Mouse (Mus musculus): ENCODE results near the gene Dedd.
"Not testable (repeated sequence)": the region's sequence is repeated elsewhere in the genome, so short reads cannot be mapped to it uniquely, and the experiment has no call there.

The Dedd gene

GRCm38 (mm10) chr1:171328839-171329432 is at the start of gene Dedd:
Gene Dedd, plus strand, starts transcription at chr1:171329145.
- peak; percentile 93 for DNase-seq

DNA sequence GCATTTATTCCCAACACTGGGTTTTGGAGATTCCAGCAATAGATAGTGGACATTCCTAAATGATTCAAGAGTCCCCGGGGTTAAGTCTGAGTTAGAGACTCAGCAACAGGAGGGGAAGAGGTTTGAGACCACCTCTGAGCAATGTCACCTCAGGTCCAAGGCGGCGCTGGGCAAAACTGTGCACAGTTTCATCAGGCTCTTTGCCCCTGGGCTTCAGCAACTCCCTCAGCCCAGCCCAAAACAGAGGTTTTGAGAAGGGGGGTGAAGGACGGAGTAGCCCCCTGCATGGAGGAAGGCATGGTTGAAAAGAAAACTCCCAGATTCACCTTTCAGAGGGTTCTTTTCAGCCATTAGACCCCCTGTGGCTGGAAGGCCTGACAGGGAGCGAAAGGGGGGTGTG is 49.2 kb upstream of the Dedd start:
- no peak for DNase-seq

- DNase-seq = peak; percentile 48
Observed at GRCm38 (mm10) chr1:171280250-171280915, 48.6 kb upstream of the Dedd start.

GRCm38 (mm10) chr1:171280916-171281527 is 47.9 kb upstream of the Dedd start, which contains the start of gene Ppox:
Gene Ppox, minus strand, starts transcription at chr1:171281186.
- peak; percentile 92 for DNase-seq

GRCm38 (mm10) chr1:171281528-171281923 is 47.4 kb upstream of the Dedd start:
- DNase-seq = peak; percentile 92

GRCm38 (mm10) chr1:171282086-171282805 is 46.7 kb upstream of the Dedd start:
- DNase-seq = peak; percentile 12

GRCm38 (mm10) chr1:171283188-171284160 is 45.5 kb upstream of the Dedd start:
- no peak for DNase-seq

- no peak for DNase-seq
Observed at GRCm38 (mm10) chr1:171284491-171284890, 44.5 kb upstream of the Dedd start.

DNA sequence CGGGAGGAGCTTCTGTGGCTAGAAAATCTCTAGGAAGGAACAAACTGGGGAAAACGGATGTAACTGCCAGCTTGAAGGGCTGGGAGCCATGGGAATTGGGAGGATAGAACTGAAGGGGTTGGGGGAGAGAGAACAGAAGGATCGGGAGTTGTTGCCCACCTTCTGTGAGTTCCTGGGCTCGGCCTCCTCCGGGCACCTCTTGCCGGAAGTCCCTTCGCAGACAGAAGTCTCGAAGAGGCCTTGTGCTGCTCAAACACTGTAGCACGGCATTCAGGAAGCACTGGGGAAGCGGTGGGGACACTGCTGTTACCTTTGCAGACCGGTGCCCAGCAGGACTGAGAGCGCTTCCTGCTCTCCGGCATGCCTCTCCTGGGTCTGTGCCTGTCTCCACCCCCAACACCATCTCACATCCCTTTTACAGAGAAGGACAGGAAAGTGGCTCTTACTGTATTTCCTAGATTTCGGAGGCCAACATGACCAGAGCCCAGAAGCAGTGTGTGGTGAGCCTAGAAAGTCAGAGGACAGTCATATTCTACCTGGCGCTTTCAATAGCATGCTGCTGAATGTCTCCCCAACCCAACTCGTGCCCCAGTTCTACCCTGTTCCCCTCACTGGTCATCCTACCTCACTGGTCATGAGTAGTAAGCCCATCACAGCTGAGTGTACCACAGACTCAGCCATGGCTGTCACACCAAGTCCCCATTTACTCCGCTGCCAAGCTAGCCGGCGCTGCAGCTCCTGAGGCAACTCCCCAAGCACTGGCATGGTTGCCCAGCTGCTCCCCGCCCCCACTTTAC is 43.7 kb upstream of the Dedd start:
- DNase-seq = no peak

DNA sequence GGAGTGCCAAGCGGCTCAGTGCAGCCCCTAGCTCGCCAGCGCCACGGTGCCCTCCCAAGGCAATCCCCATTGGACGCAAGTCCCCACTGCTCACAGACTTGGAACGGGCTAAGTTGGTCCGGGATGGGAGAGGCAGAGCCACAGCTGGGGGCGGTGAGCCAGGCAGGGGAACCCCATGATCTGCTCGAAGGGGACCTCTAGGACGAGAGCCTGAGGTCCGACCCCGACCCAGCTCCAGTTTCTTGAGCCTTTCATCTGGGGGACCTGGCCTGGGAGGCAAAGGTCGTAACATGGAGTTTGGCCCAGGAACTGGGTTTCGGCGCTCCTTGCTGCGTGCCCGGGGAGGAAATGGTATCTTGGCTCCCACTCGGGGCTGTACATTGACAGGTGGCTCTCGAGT is 42.4 kb upstream of the Dedd start:
- DNase-seq = peak; percentile 39

DNA sequence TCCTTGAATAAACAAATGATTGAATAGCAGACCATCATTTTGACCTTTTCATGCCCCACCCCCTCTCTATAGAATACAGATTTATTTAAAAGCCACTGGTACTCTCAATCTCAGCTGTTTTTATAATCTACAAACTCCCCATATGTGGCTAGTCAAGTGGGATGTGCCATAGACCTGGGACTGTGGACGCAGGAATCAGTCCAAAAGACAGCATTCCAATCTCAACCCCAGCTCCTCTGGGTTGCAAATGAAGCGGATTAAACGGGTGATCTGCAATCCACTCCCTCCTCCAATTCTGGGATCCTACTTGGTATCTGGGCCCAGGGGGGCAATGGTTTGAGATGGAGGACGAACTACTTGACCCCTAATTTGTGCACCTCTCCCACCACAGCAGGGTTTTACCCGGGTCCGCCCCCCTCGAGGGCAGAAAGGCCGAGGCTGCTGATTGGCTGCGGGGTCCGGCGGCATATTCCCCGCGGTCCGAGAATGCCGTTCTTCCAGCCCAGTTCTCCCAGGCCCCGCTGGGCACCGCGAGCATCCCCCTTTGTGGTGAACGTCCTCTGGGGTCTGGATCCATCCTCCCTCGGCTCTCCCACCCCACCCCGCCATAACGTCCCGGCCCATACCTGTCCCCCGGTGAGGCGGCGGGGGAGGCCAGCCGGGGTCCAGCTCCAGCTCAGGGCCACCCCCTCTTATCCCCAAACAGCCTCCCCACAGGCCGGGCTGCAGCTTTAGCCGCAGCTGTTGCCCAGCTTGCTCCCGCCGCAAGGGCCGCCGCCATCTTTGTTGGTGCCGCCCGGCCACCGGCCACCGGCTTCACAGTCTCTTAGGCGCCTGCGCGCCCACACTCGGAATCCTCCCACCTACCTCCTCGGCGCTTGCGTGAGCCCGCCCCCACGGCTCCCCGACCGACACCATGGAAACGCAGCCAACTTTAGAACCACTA is 41.5 kb upstream of the Dedd start, which contains the start of gene Usp21:
Gene Usp21, minus strand, starts transcription at position 856 of the 946 bp plus-strand sequence.
- peak; percentile 96 for DNase-seq

GRCm38 (mm10) chr1:171288328-171288727 is 40.6 kb upstream of the Dedd start:
- no peak for DNase-seq

DNA sequence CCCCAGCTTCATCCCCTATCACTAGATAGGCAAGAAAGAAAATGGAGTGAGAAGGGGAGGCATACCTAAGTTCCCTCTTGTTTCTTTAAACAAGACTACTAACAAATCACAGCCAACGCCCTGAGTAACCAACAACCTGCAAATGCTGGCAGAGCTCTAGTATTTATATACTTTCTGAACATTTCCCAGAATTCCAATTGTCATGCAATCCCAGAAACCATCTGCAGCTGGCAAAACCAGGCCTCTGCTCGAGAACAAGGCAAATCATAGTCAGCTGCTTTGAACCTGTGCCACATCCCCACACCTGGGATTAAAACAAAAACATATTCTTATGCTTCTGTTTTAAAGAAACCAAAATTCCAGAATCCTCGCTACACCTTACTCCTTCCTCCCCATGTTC is 35.6 kb upstream of the Dedd start:
- DNase-seq = no peak

GRCm38 (mm10) chr1:171293906-171294297 is 35.0 kb upstream of the Dedd start:
- no peak for DNase-seq

GRCm38 (mm10) chr1:171294298-171295062 is 34.5 kb upstream of the Dedd start, which contains the start of gene Ufc1:
Gene Ufc1, minus strand, starts transcription at chr1:171295024.
- DNase-seq = peak; percentile 89

- no peak for DNase-seq
Observed at GRCm38 (mm10) chr1:171295063-171295402, 33.9 kb upstream of the Dedd start.

DNA sequence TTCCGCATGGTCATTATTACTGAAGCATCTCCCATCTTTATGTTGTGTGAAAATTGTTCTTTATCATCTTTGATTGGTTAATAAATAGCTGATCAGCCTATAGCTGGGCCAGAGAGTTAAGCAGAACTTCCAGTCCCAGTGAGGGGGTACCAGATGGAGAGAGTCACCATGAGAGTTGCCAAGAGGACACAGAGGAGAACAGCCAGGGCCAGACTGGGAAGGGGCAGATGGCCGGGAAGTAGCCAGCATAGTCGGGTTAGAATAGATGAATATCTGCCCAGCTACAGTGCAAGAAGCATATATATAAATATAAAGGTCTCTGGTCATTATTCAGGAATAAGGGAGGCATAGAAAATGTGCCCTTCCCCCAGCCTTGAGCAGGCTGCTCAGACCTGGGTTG is 30.7 kb upstream of the Dedd start:
- no peak for DNase-seq

- not testable (repeated sequence) for DNase-seq
Observed at GRCm38 (mm10) chr1:171306157-171306556, 22.8 kb upstream of the Dedd start.

GRCm38 (mm10) chr1:171309321-171309720 is 19.6 kb upstream of the Dedd start:
- DNase-seq = no peak

Data from kidney, postnatal 10 days (tissue).